Mouse (Mus musculus): ENCODE measurements around the gene Atg16l1. TPM values are rescaled to one million over a fixed set of nuclear protein-coding genes. Genes with fewer than 3 reads are reported as not detected.

The Atg16l1 gene
- polyA plus RNA-seq, 1 experiment: 18.7 TPM

- 91% methylated on average over 8 of the region's 8 CpGs for WGBS
- peaks cover 40% of the 10 kb centered on the region for H3K36me3 ChIP-seq (ENCODE audit: control insufficient read depth, insufficient read depth, low read length)
Measured at GRCm38 (mm10) chr1:87789665-87790064, 34.0 kb downstream of the Atg16l1 start.

GRCm38 (mm10) chr1:87792438-87793137, 36.9 kb downstream of the Atg16l1 start:
- Histone ChIP-seq H3K27me3 (ENCODE audit: control insufficient read depth, insufficient read depth, low read length) (no peaks in the 10 kb centered on the region), H3K4me1 (ENCODE audit: control insufficient read depth, insufficient read depth, insufficient read length) (no peaks in the 10 kb centered on the region), H3K4me3 (ENCODE audit: extremely low read depth, insufficient read depth, insufficient read length) (no peak overlapping the region), H3K36me3 (ENCODE audit: control insufficient read depth, insufficient read depth, low read length) (peaks cover 23% of the 10 kb centered on the region), H3K27ac (ENCODE audit: insufficient read depth, low read length) (no peak overlapping the region)
- WGBS: 81% methylated on average over 4 of the region's 4 CpGs
- TF ChIP-seq CTCF (IDR thresholded peaks at IDR 0.05; ENCODE audit: extremely low read depth, insufficient read depth, insufficient read length, insufficient replicate concordance): no peak
- no peak for TF ChIP-seq POLR2A (IDR thresholded peaks at IDR 0.05; ENCODE audit: low read depth, low read length)
- no peak for DNase-seq (ENCODE audit: low read depth in 1 of 2, low spot score in 2 of 2)

More at GRCm38 (mm10) chr1:87789665-87790064, 34.0 kb downstream of the Atg16l1 start:
- no peak for TF ChIP-seq POLR2A (IDR thresholded peaks at IDR 0.05; ENCODE audit: low read depth, low read length)
- no peak for TF ChIP-seq CTCF (IDR thresholded peaks at IDR 0.05; ENCODE audit: extremely low read depth, insufficient read depth, insufficient read length, insufficient replicate concordance)
- no peak for DNase-seq (ENCODE audit: low read depth in 1 of 2, low spot score in 2 of 2)
- no peaks in the 10 kb centered on the region for H3K4me1 ChIP-seq (ENCODE audit: control insufficient read depth, insufficient read depth, insufficient read length)
- no peak overlapping the region for H3K27ac ChIP-seq (ENCODE audit: insufficient read depth, low read length)
- no peaks in the 10 kb centered on the region for H3K27me3 ChIP-seq (ENCODE audit: control insufficient read depth, insufficient read depth, low read length)
- no peak overlapping the region for H3K4me3 ChIP-seq (ENCODE audit: extremely low read depth, insufficient read depth, insufficient read length)

GRCm38 (mm10) chr1:87793138-87793449, 37.4 kb downstream of the Atg16l1 start:
- H3K27me3 ChIP-seq (ENCODE audit: control insufficient read depth, insufficient read depth, low read length): no peaks in the 10 kb centered on the region
- H3K4me3 ChIP-seq (ENCODE audit: extremely low read depth, insufficient read depth, insufficient read length): no peak overlapping the region
- WGBS: 95% methylated on average over 6 of the region's 6 CpGs
- TF ChIP-seq CTCF (IDR thresholded peaks at IDR 0.05; ENCODE audit: extremely low read depth, insufficient read depth, insufficient read length, insufficient replicate concordance) (no peak), POLR2A (IDR thresholded peaks at IDR 0.05; ENCODE audit: low read depth, low read length) (no peak)
- H3K4me1 ChIP-seq (ENCODE audit: control insufficient read depth, insufficient read depth, insufficient read length): no peaks in the 10 kb centered on the region
- no peak overlapping the region for H3K27ac ChIP-seq (ENCODE audit: insufficient read depth, low read length)
- DNase-seq (ENCODE audit: low read depth in 1 of 2, low spot score in 2 of 2): no peak
- H3K36me3 ChIP-seq (ENCODE audit: control insufficient read depth, insufficient read depth, low read length): peaks cover 23% of the 10 kb centered on the region

- Histone ChIP-seq H3K36me3 (ENCODE audit: control insufficient read depth, insufficient read depth, low read length) (peaks cover 6% of the 10 kb centered on the region), H3K27ac (ENCODE audit: insufficient read depth, low read length) (no peak overlapping the region), H3K4me1 (ENCODE audit: control insufficient read depth, insufficient read depth, insufficient read length) (no peaks in the 10 kb centered on the region), H3K4me3 (ENCODE audit: extremely low read depth, insufficient read depth, insufficient read length) (no peak overlapping the region), H3K27me3 (ENCODE audit: control insufficient read depth, insufficient read depth, low read length) (no peaks in the 10 kb centered on the region)
- TF ChIP-seq CTCF (IDR thresholded peaks at IDR 0.05; ENCODE audit: extremely low read depth, insufficient read depth, insufficient read length, insufficient replicate concordance) (no peak), POLR2A (IDR thresholded peaks at IDR 0.05; ENCODE audit: low read depth, low read length) (no peak)
- DNase-seq (ENCODE audit: low read depth in 1 of 2, low spot score in 2 of 2): no peak
- 93% methylated on average over 1 of the region's 1 CpGs for WGBS
Measured at GRCm38 (mm10) chr1:87797702-87798101, 42.0 kb downstream of the Atg16l1 start.

- TF ChIP-seq CTCF (IDR thresholded peaks at IDR 0.05; ENCODE audit: extremely low read depth, insufficient read depth, insufficient read length, insufficient replicate concordance) (no peak), POLR2A (IDR thresholded peaks at IDR 0.05; ENCODE audit: low read depth, low read length) (no peak)
- Histone ChIP-seq H3K27me3 (ENCODE audit: control insufficient read depth, insufficient read depth, low read length) (no peaks in the 10 kb centered on the region), H3K4me1 (ENCODE audit: control insufficient read depth, insufficient read depth, insufficient read length) (no peaks in the 10 kb centered on the region), H3K27ac (ENCODE audit: insufficient read depth, low read length) (no peak overlapping the region), H3K36me3 (ENCODE audit: control insufficient read depth, insufficient read depth, low read length) (peaks cover 3% of the 10 kb centered on the region), H3K4me3 (ENCODE audit: extremely low read depth, insufficient read depth, insufficient read length) (no peak overlapping the region)
- no peak for DNase-seq (ENCODE audit: low read depth in 1 of 2, low spot score in 2 of 2)
- 91% methylated on average over 2 of the region's 2 CpGs for WGBS
Measured at GRCm38 (mm10) chr1:87798306-87798705, 42.6 kb downstream of the Atg16l1 start.

GRCm38 (mm10) chr1:87803576-87803975, 47.9 kb downstream of the Atg16l1 start, which contains the start of gene Sag:
Gene Sag (plus strand): TSS chr1:87803680.
- H3K36me3 ChIP-seq (ENCODE audit: control insufficient read depth, insufficient read depth, low read length): no peaks in the 10 kb centered on the region
- H3K27me3 ChIP-seq (ENCODE audit: control insufficient read depth, insufficient read depth, low read length): no peaks in the 10 kb centered on the region
- no peak for DNase-seq (ENCODE audit: low read depth in 1 of 2, low spot score in 2 of 2)
- H3K4me1 ChIP-seq (ENCODE audit: control insufficient read depth, insufficient read depth, insufficient read length): no peaks in the 10 kb centered on the region
- TF ChIP-seq CTCF (IDR thresholded peaks at IDR 0.05; ENCODE audit: extremely low read depth, insufficient read depth, insufficient read length, insufficient replicate concordance): no peak
- no peak within 1 kb of the TSS for H3K4me3 ChIP-seq (ENCODE audit: extremely low read depth, insufficient read depth, insufficient read length)
- WGBS: 81% methylated on average over 6 of the region's 6 CpGs
- H3K27ac ChIP-seq (ENCODE audit: insufficient read depth, low read length): no peak within 1 kb of the TSS

GRCm38 (mm10) chr1:87807751-87808150, 52.1 kb downstream of the Atg16l1 start:
- H3K4me3 ChIP-seq (ENCODE audit: extremely low read depth, insufficient read depth, insufficient read length): no peak overlapping the region
- no peaks in the 10 kb centered on the region for H3K27me3 ChIP-seq (ENCODE audit: control insufficient read depth, insufficient read depth, low read length)
- no peaks in the 10 kb centered on the region for H3K4me1 ChIP-seq (ENCODE audit: control insufficient read depth, insufficient read depth, insufficient read length)
- no peaks in the 10 kb centered on the region for H3K36me3 ChIP-seq (ENCODE audit: control insufficient read depth, insufficient read depth, low read length)
- no peak for DNase-seq (ENCODE audit: low read depth in 1 of 2, low spot score in 2 of 2)
- TF ChIP-seq POLR2A (IDR thresholded peaks at IDR 0.05; ENCODE audit: low read depth, low read length) (no peak), CTCF (IDR thresholded peaks at IDR 0.05; ENCODE audit: extremely low read depth, insufficient read depth, insufficient read length, insufficient replicate concordance) (no peak)
- no peak overlapping the region for H3K27ac ChIP-seq (ENCODE audit: insufficient read depth, low read length)
- WGBS: 89% methylated on average over 1 of the region's 1 CpGs
